Comparison of ENCODE assay signal across 8 mouse cellular contexts in genomic region chr2:151979470-151980354, GRCm38 (mm10). TPM values are rescaled to one million over a fixed set of nuclear protein-coding genes. Genes with fewer than 3 reads are reported as not detected.
DNase-seq lines count a peak whose midpoint lies in the region; ATAC-seq and TF ChIP-seq lines count a peak whose summit lies in the region.

Gene Fam110a (minus strand): TSS chr2:151980219.

- H3K27me3 ChIP-seq in heart, embryonic 10.5 days (ENCODE audit: insufficient read depth, poor library complexity, severe bottlenecking): peaks cover 15% of the 10 kb centered on the region
- no peaks in the 10 kb centered on the region for H3K27me3 ChIP-seq in kidney, embryonic 14.5 days (ENCODE audit: control insufficient read depth, insufficient read depth, low read length)
- no peaks in the 10 kb centered on the region for H3K27me3 ChIP-seq in limb, embryonic 14.5 days (ENCODE audit: control insufficient read depth, insufficient read depth, low read length)
- no peaks in the 10 kb centered on the region for H3K27me3 ChIP-seq in midbrain, embryonic 16.5 days (ENCODE audit: control insufficient read depth, insufficient read depth, low read depth, low read length)
- H3K27me3 ChIP-seq in spleen, adult 2 months (ENCODE audit: control insufficient read depth, insufficient read depth, low read length): no peaks in the 10 kb centered on the region

- peak; percentile 81 for DNase-seq in B cell, adult 2 months
- peak; percentile 95 for DNase-seq in brain, adult 2 months (ENCODE audit: low read depth, low spot score)
- DNase-seq in heart, embryonic 10.5 days (ENCODE audit: low spot score): peak; percentile 95
- peak; percentile 81 for DNase-seq in limb, embryonic 14.5 days (ENCODE audit: low spot score)
- DNase-seq in spleen, adult 2 months (ENCODE audit: low read depth in 1 of 2, low spot score in 2 of 2): peak; percentile 45 to 86

- TF ChIP-seq CTCF in spleen, adult 2 months (IDR thresholded peaks at IDR 0.05; ENCODE audit: extremely low read depth, insufficient read depth, insufficient read length, insufficient replicate concordance): no peak

- H3K36me3 ChIP-seq in heart, embryonic 10.5 days: no peaks in the 10 kb centered on the region
- no peaks in the 10 kb centered on the region for H3K36me3 ChIP-seq in kidney, embryonic 14.5 days (ENCODE audit: control insufficient read depth, insufficient read depth, low read length)
- no peaks in the 10 kb centered on the region for H3K36me3 ChIP-seq in limb, embryonic 14.5 days (ENCODE audit: control insufficient read depth, insufficient read depth, low read length)
- no peaks in the 10 kb centered on the region for H3K36me3 ChIP-seq in midbrain, embryonic 16.5 days (ENCODE audit: control insufficient read depth, insufficient read depth, low read length)
- H3K36me3 ChIP-seq in spleen, adult 2 months (ENCODE audit: control insufficient read depth, insufficient read depth, low read length): no peaks in the 10 kb centered on the region

- H3K9me3 ChIP-seq in heart, embryonic 10.5 days: no peaks in the 10 kb centered on the region
- no peaks in the 10 kb centered on the region for H3K9me3 ChIP-seq in kidney, embryonic 14.5 days (ENCODE audit: control insufficient read depth, low read length)
- H3K9me3 ChIP-seq in limb, embryonic 14.5 days (ENCODE audit: control insufficient read depth, low read length): no peaks in the 10 kb centered on the region
- H3K9me3 ChIP-seq in midbrain, embryonic 16.5 days (replicated peaks; ENCODE audit: control insufficient read depth, low read length, poor library complexity, severe bottlenecking): no peaks in the 10 kb centered on the region

- H3K4me2 ChIP-seq in kidney, embryonic 14.5 days (replicated peaks; ENCODE audit: low read depth, low read length): peak within 1 kb of the TSS; percentile 65
- peak within 1 kb of the TSS; percentile 89 for H3K4me2 ChIP-seq in limb, embryonic 14.5 days (replicated peaks; ENCODE audit: low read depth, low read length, severe bottlenecking)
- peak within 1 kb of the TSS; percentile 59 for H3K4me2 ChIP-seq in midbrain, embryonic 16.5 days (ENCODE audit: low read length)

- peaks cover 29% of the 10 kb centered on the region for H3K4me1 ChIP-seq in heart, embryonic 10.5 days
- H3K4me1 ChIP-seq in kidney, embryonic 14.5 days (ENCODE audit: control insufficient read depth, insufficient read depth, low read length): peaks cover 14% of the 10 kb centered on the region; the same call in 1 of the 2 replicates
- peaks cover 21% of the 10 kb centered on the region for H3K4me1 ChIP-seq in limb, embryonic 14.5 days (ENCODE audit: control insufficient read depth, insufficient read depth, low read length)
- peaks cover 14% of the 10 kb centered on the region for H3K4me1 ChIP-seq in midbrain, embryonic 16.5 days (ENCODE audit: control insufficient read depth, insufficient read depth, low read length)
- H3K4me1 ChIP-seq in spleen, adult 2 months (ENCODE audit: control insufficient read depth, insufficient read depth, insufficient read length): peaks cover 17% of the 10 kb centered on the region; the same call in 1 of the 2 replicates

- H3K27ac ChIP-seq in heart, embryonic 10.5 days: peak within 1 kb of the TSS; percentile 88
- peak within 1 kb of the TSS; percentile 71; the same call in 1 of the 2 replicates for H3K27ac ChIP-seq in kidney, embryonic 14.5 days (ENCODE audit: low read depth, low read length)
- H3K27ac ChIP-seq in limb, embryonic 14.5 days (replicated peaks; ENCODE audit: low read depth, low read length): no peak within 1 kb of the TSS
- peak within 1 kb of the TSS; percentile 66 for H3K27ac ChIP-seq in midbrain, embryonic 16.5 days (ENCODE audit: low read length)
- H3K27ac ChIP-seq in spleen, adult 2 months (ENCODE audit: insufficient read depth, low read length): no peak within 1 kb of the TSS

- WGBS in heart, embryonic 10.5 days: under 1% methylated on average over 46 of the region's 46 CpGs
- WGBS in kidney, embryonic 14.5 days: 0% methylated on average over 46 of the region's 46 CpGs
- WGBS in limb, embryonic 14.5 days: under 1% methylated on average over 45 of the region's 46 CpGs
- under 1% methylated on average over 46 of the region's 46 CpGs for WGBS in midbrain, embryonic 16.5 days
- WGBS in spleen, adult 2 months: under 1% methylated on average over 46 of the region's 46 CpGs

- TF ChIP-seq POLR2A in limb, embryonic 14.5 days (IDR thresholded peaks at IDR 0.05; ENCODE audit: borderline replicate concordance, extremely low read depth, insufficient read depth, insufficient read length): no peak
- TF ChIP-seq POLR2A in spleen, adult 2 months (IDR thresholded peaks at IDR 0.05; ENCODE audit: low read depth, low read length): no peak

- peak within 1 kb of the TSS; percentile 81 for H3K9ac ChIP-seq in kidney, embryonic 14.5 days (ENCODE audit: low read depth, low read length)
- peak within 1 kb of the TSS; percentile 67 for H3K9ac ChIP-seq in limb, embryonic 14.5 days (ENCODE audit: low read depth, low read length, severe bottlenecking)
- peak within 1 kb of the TSS; percentile 82 for H3K9ac ChIP-seq in midbrain, embryonic 16.5 days (ENCODE audit: low read depth, low read length)

- ATAC-seq in erythroblast, adult 5-6 weeks (replicated peaks; ENCODE audit: low FRiP score, poor library complexity, severe bottlenecking): peak; percentile 92
- ATAC-seq in kidney, embryonic 14.5 days (ENCODE audit: low FRiP score, low TSS enrichment): peak; percentile 92
- ATAC-seq in limb, embryonic 14.5 days (ENCODE audit: low FRiP score, low read depth): peak; percentile 87
- ATAC-seq in midbrain, embryonic 16.5 days: peak; percentile 91

- H3K4me3 ChIP-seq in heart, embryonic 10.5 days: peak within 1 kb of the TSS; percentile 81
- peak within 1 kb of the TSS; percentile 91 for H3K4me3 ChIP-seq in kidney, embryonic 14.5 days (ENCODE audit: low read length)
- H3K4me3 ChIP-seq in limb, embryonic 14.5 days (replicated peaks; ENCODE audit: low read length): peak within 1 kb of the TSS; percentile 74
- peak within 1 kb of the TSS; percentile 77 for H3K4me3 ChIP-seq in midbrain, embryonic 16.5 days (ENCODE audit: low read depth, low read length)
- peak within 1 kb of the TSS; percentile 83 for H3K4me3 ChIP-seq in spleen, adult 2 months (ENCODE audit: extremely low read depth, insufficient read depth, insufficient read length)

RNA-seq across cellular contexts. Expression of gene Fam110a, which starts in this region (rescaled TPM):
- 2.1 and 3.1 TPM in 2 replicates for total RNA-seq in erythroblast, adult 5-6 weeks (2015; ENCODE audit: low replicate concordance)
- 0.70 and 5.7 TPM in 2 replicates for total RNA-seq in erythroblast, adult 5-6 weeks (2017; ENCODE audit: low replicate concordance)
- polyA plus RNA-seq in heart, embryonic 10.5 days (2016; fragmentation: Nextera tagmentation; extraction: Ambion mirVana): 11.4 and 16.3 TPM in 2 replicates
- 19.7 and 29.9 TPM in 2 replicates for polyA plus RNA-seq in kidney, embryonic 14.5 days (2014; fragmentation: Nextera tagmentation; extraction: Ambion mirVana)
- polyA plus RNA-seq in limb, embryonic 14.5 days (2012; rRNA removed): 14.6 and 19.8 TPM in 2 replicates
- 21.3 and 23.5 TPM in 2 replicates for polyA plus RNA-seq in limb, embryonic 14.5 days (2014; fragmentation: Nextera tagmentation; extraction: Ambion mirVana)
- polyA plus RNA-seq in midbrain, embryonic 16.5 days (2015; fragmentation: Nextera tagmentation; extraction: Ambion mirVana): 57.5 and 59.1 TPM in 2 replicates
- polyA plus RNA-seq in spleen, adult 2 months (2012; rRNA removed): 9.0 and 10.6 TPM in 2 replicates

Comparison
In these comparisons a context has a peak if more than half of its experiments do, and no peak if none do; other contexts are left out.
1. H3K27ac ChIP-seq: peak in heart, embryonic 10.5 days (single experiment), kidney, embryonic 14.5 days (single experiment) and midbrain, embryonic 16.5 days (single experiment); none in limb, embryonic 14.5 days (single experiment) and spleen, adult 2 months (single experiment).
2. Peak in every context shown above with its lines, with median percentiles within 50 percentile points of each other: DNase-seq, ATAC-seq, H3K4me3 ChIP-seq, H3K4me2 ChIP-seq and H3K9ac ChIP-seq.